Mouse (Mus musculus) midbrain, embryonic 14.5 days (tissue): ENCODE data around the gene Chd6. TPM values are rescaled to one million over a fixed set of nuclear protein-coding genes. Genes with fewer than 3 reads are reported as not detected.

ENCODE experiments used
- ATAC-seq: fragments of 200-750 bp; cut with Nextera tagmentation; 2 replicates; pipeline ENCODE4 v1.8.0; 2017; ENCODE audit warnings: moderate number of reproducible peaks, moderate library complexity; ENCODE audit not compliant: low FRiP score, low TSS enrichment
- DNase-seq: peaks from one replicate; pipeline ENCODE4 v3.0.0-alpha.2; 2015
- H3K27ac ChIP-seq: fragments of 300-500 bp; sonication (generic); replicated peaks from 2 replicates; pipeline ENCODE4 v1.5.1; 2014; ENCODE audit warnings: mild to moderate bottlenecking, low read depth, low read length, moderate library complexity
- H3K27me3 ChIP-seq: fragments of 300-500 bp; sonication (generic); 2 replicates; pipeline ENCODE4 v1.6.1; 2014; ENCODE audit warnings: low read length, control low read depth, mixed read lengths; ENCODE audit not compliant: control insufficient read depth, insufficient read depth
- H3K36me3 ChIP-seq: fragments of 300-500 bp; sonication (generic); 2 replicates; pipeline ENCODE4 v1.6.1; 2014; ENCODE audit warnings: low read length, control low read depth; ENCODE audit not compliant: control insufficient read depth, insufficient read depth
- H3K4me1 ChIP-seq: fragments of 300-500 bp; sonication (generic); 2 replicates; pipeline ENCODE4 v1.6.1; 2014; ENCODE audit warnings: mild to moderate bottlenecking, antibody characterized with exemption, low read length, control low read depth; ENCODE audit not compliant: control insufficient read depth, insufficient read depth
- H3K4me2 ChIP-seq: fragments of 300-500 bp; sonication (generic); 2 replicates; pipeline ENCODE4 v1.6.1; 2014; ENCODE audit warnings: mild to moderate bottlenecking, low read length, moderate library complexity
- H3K4me3 ChIP-seq: fragments of 300-500 bp; sonication (generic); replicated peaks from 2 replicates; pipeline ENCODE4 v1.5.1; 2014; ENCODE audit warnings: low read depth, low read length
- H3K9ac ChIP-seq: fragments of 300-500 bp; sonication (generic); replicated peaks from 2 replicates; pipeline ENCODE4 v1.6.1; 2014; ENCODE audit warnings: mild to moderate bottlenecking, low read length, moderate library complexity
- H3K9me3 ChIP-seq: fragments of 300-500 bp; sonication (generic); 2 replicates; pipeline ENCODE4 v1.6.1; 2016; ENCODE audit warnings: low read length, control low read depth, mixed read lengths; ENCODE audit not compliant: control insufficient read depth
- WGBS: fragments of 180-500 bp; shearing (Covaris S2); extraction: QIAGEN DNeasy Blood & Tissue Kit; methylation state at CpG from one replicate; pipeline ENCODE4 v1.1.7; 2014; 5-methylcytosine and 5-hydroxymethylcytosine counted together
- polyA plus RNA-seq: library from polyadenylated mRNA; unstranded; fragments of >200 nt; fragmentation: Nextera tagmentation; extraction: Ambion mirVana; gene quantifications from 2 replicates; pipeline ENCODE4 v1.2.1, GENCODE M21; 2014

Gene Chd6
- polyA plus RNA-seq, 1 experiment from 2014 or later, result 45.9 TPM

- Histone ChIP-seq H3K4me1 (no peaks in the 10 kb centered on the region), H3K27me3 (no peaks in the 10 kb centered on the region), H3K27ac (no peak overlapping the region), H3K4me3 (no peak overlapping the region), H3K9ac (no peak overlapping the region), H3K4me2 (no peak overlapping the region), H3K9me3 (no peaks in the 10 kb centered on the region), H3K36me3 (no peaks in the 10 kb centered on the region)
- WGBS, result 42% methylated on average over 8 of the region's 8 CpGs
- ATAC-seq (no peak), DNase-seq (no peak)
These were observed 190.5 kb downstream of the Chd6 start for GRCm38 (mm10) chr2:160918154-160918929.

- Histone ChIP-seq H3K4me1 (0 out of 2 replicates have a peak, but pooled peaks cover 3% of the 10 kb centered on the region), H3K4me2 (no peak overlapping the region), H3K4me3 (no peak overlapping the region), H3K27ac (no peak overlapping the region), H3K9ac (no peak overlapping the region), H3K36me3 (no peaks in the 10 kb centered on the region), H3K27me3 (peaks cover 10% of the 10 kb centered on the region), H3K9me3 (no peaks in the 10 kb centered on the region)
- DNase-seq (no peak), ATAC-seq (no peak)
- 88% methylated on average over 3 of the region's 3 CpGs for WGBS
These were observed 191.6 kb downstream of the Chd6 start for GRCm38 (mm10) chr2:160917313-160917712.

GRCm38 (mm10) chr2:160916714-160917113 lies 192.2 kb downstream of the Chd6 start:
- DNase-seq, result no peak
- no peak for ATAC-seq
- WGBS, result 54% methylated on average over 8 of the region's 8 CpGs
- Histone ChIP-seq H3K36me3 (no peaks in the 10 kb centered on the region), H3K4me2 (no peak overlapping the region), H3K9ac (no peak overlapping the region), H3K4me1 (peaks cover 7% of the 10 kb centered on the region; the same call in 1 of the 2 replicates), H3K9me3 (no peaks in the 10 kb centered on the region), H3K27me3 (peaks cover 16% of the 10 kb centered on the region), H3K27ac (no peak overlapping the region), H3K4me3 (no peak overlapping the region)

- no peaks in the 10 kb centered on the region for H3K36me3 ChIP-seq
- H3K4me3 ChIP-seq, result no peak overlapping the region
- H3K9me3 ChIP-seq, result no peaks in the 10 kb centered on the region
- no peak overlapping the region for H3K4me2 ChIP-seq
- H3K4me1 ChIP-seq, result peaks cover 11% of the 10 kb centered on the region; the same call in 1 of the 2 replicates
- no peak for DNase-seq
- no peak overlapping the region for H3K9ac ChIP-seq
- peaks cover 23% of the 10 kb centered on the region for H3K27me3 ChIP-seq
- no peak for ATAC-seq
- no peak overlapping the region for H3K27ac ChIP-seq
- 81% methylated on average over 13 of the region's 13 CpGs for WGBS
These were observed 192.9 kb downstream of the Chd6 start for GRCm38 (mm10) chr2:160915821-160916610.

GRCm38 (mm10) chr2:160914656-160915055 lies 194.2 kb downstream of the Chd6 start:
- no peak overlapping the region for H3K27ac ChIP-seq
- H3K27me3 ChIP-seq, result peaks cover 34% of the 10 kb centered on the region
- H3K4me2 ChIP-seq, result no peak overlapping the region
- no peak overlapping the region for H3K9ac ChIP-seq
- peaks cover 11% of the 10 kb centered on the region; the same call in 1 of the 2 replicates for H3K4me1 ChIP-seq
- no peak for DNase-seq
- 84% methylated on average over 9 of the region's 9 CpGs for WGBS
- H3K9me3 ChIP-seq, result no peaks in the 10 kb centered on the region
- ATAC-seq, result no peak
- no peaks in the 10 kb centered on the region for H3K36me3 ChIP-seq
- no peak overlapping the region for H3K4me3 ChIP-seq

GRCm38 (mm10) chr2:160912231-160912671 lies 196.6 kb downstream of the Chd6 start, which contains the start of gene Emilin3:
TSS of gene Emilin3 (minus strand) at chr2:160912328.
- peak; percentile 24 for ATAC-seq
- no peak within 1 kb of the TSS for H3K27ac ChIP-seq
- H3K4me3 ChIP-seq, result peak within 1 kb of the TSS; percentile 46
- peak; percentile 62 for DNase-seq
- no peaks in the 10 kb centered on the region for H3K9me3 ChIP-seq
- peaks cover 11% of the 10 kb centered on the region; the same call in 1 of the 2 replicates for H3K4me1 ChIP-seq
- H3K4me2 ChIP-seq, result peak within 1 kb of the TSS; percentile 84
- peaks cover 34% of the 10 kb centered on the region for H3K27me3 ChIP-seq
- no peaks in the 10 kb centered on the region for H3K36me3 ChIP-seq
- under 1% methylated on average over 46 of the region's 46 CpGs for WGBS
- peak within 1 kb of the TSS; percentile 43 for H3K9ac ChIP-seq

GRCm38 (mm10) chr2:160911558-160912201 lies 197.2 kb downstream of the Chd6 start:
- under 1% methylated on average over 64 of the region's 64 CpGs for WGBS
- H3K4me1 ChIP-seq, result peaks cover 11% of the 10 kb centered on the region; the same call in 1 of the 2 replicates
- H3K4me3 ChIP-seq, result peak overlapping the region; percentile 46
- peak overlapping the region; percentile 84 for H3K4me2 ChIP-seq
- ATAC-seq (peak; percentile 55), DNase-seq (peak; percentile 51)
- H3K27ac ChIP-seq, result no peak overlapping the region
- H3K9me3 ChIP-seq, result no peaks in the 10 kb centered on the region
- peaks cover 34% of the 10 kb centered on the region for H3K27me3 ChIP-seq
- no peaks in the 10 kb centered on the region for H3K36me3 ChIP-seq
- H3K9ac ChIP-seq, result peak overlapping the region; percentile 43

DNA sequence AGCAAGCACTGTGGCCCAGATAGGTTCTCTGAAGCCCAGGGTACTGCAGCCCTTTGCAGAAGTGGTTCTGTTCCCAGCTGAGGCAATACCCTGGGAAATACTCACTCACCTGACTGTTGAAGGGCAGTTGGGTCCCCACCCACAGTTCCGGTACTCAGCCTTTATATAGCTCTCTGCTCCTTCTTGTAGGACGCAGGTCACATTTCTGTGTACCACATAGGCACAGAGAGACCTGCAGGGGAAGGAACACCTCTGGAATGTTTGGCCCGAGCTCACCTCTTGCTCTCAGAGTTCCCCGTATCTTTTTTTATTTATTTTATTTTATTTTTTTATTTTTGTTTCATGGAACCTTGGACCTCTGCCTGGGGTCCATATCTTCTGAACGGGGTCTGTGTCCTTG lies 198.2 kb downstream of the Chd6 start:
- H3K9me3 ChIP-seq, result no peaks in the 10 kb centered on the region
- 90% methylated on average over 5 of the region's 5 CpGs for WGBS
- H3K4me3 ChIP-seq, result no peak overlapping the region
- H3K4me1 ChIP-seq, result peaks cover 11% of the 10 kb centered on the region; the same call in 1 of the 2 replicates
- H3K27ac ChIP-seq, result no peak overlapping the region
- no peak overlapping the region for H3K9ac ChIP-seq
- no peaks in the 10 kb centered on the region for H3K36me3 ChIP-seq
- ATAC-seq (no peak), DNase-seq (no peak)
- no peak overlapping the region for H3K4me2 ChIP-seq
- H3K27me3 ChIP-seq, result peaks cover 34% of the 10 kb centered on the region
